Mouse (Mus musculus) adrenal gland, adult 8-10 months (tissue): Measurements from ENCODE around the gene Dbr1. TPM values are rescaled to one million over a fixed set of nuclear protein-coding genes. Genes with fewer than 3 reads are reported as not detected.
"Not testable (repeated sequence)": the region's sequence is repeated elsewhere in the genome, so short reads cannot be mapped to it uniquely, and the experiment has no call there.

ENCODE experiments used
- DNase-seq: peaks from one replicate; pipeline ENCODE4 v3.0.0; 2022
- total RNA-seq, 4 experiments: library from RNA; stranded (reverse); gene quantifications; 2 replicates each; pipeline ENCODE4 v1.2.4; 2022

The Dbr1 gene
- total RNA-seq: 10 to 100 TPM; 13.4 to 17.3 (median 16.5) TPM

GRCm38 (mm10) chr9:99575677-99576480 lies at the start of gene Dbr1:
Gene Dbr1 (plus strand): TSS chr9:99575799.
- DNase-seq: peak; percentile 89

- no peak for DNase-seq
These were observed 43.7 kb upstream of the Dbr1 start for GRCm38 (mm10) chr9:99531865-99532264.

- no peak for DNase-seq
These were observed 29.3 kb upstream of the Dbr1 start for GRCm38 (mm10) chr9:99546259-99546658.

- no peak for DNase-seq
These were observed 23.5 kb upstream of the Dbr1 start for GRCm38 (mm10) chr9:99552068-99552467.

GRCm38 (mm10) chr9:99553049-99553448 lies 22.6 kb upstream of the Dbr1 start:
- peak; percentile 11 for DNase-seq

GRCm38 (mm10) chr9:99554052-99554451 lies 21.5 kb upstream of the Dbr1 start:
- no peak for DNase-seq

GRCm38 (mm10) chr9:99555253-99555652 lies 20.3 kb upstream of the Dbr1 start:
- DNase-seq: no peak

GRCm38 (mm10) chr9:99557580-99558300 lies 17.9 kb upstream of the Dbr1 start:
- no peak for DNase-seq

GRCm38 (mm10) chr9:99558824-99559556 lies 16.6 kb upstream of the Dbr1 start:
- DNase-seq: no peak

GRCm38 (mm10) chr9:99559557-99559904 lies 16.1 kb upstream of the Dbr1 start:
- DNase-seq: no peak

- no peak for DNase-seq
These were observed 15.2 kb upstream of the Dbr1 start for GRCm38 (mm10) chr9:99560389-99560788.

GRCm38 (mm10) chr9:99563714-99564113 lies 11.9 kb upstream of the Dbr1 start:
- peak; percentile 69 for DNase-seq

GRCm38 (mm10) chr9:99568023-99568346 lies 7.6 kb upstream of the Dbr1 start:
- no peak for DNase-seq

- DNase-seq: peak; percentile 89
These were observed 7.1 kb upstream of the Dbr1 start, which contains the start of gene Armc8 for GRCm38 (mm10) chr9:99568347-99569070. Gene Armc8 (minus strand): TSS chr9:99568899.

- DNase-seq: no peak
These were observed 6.6 kb upstream of the Dbr1 start for GRCm38 (mm10) chr9:99569071-99569397.

- DNase-seq: no peak
These were observed 5.1 kb downstream of the Dbr1 start for GRCm38 (mm10) chr9:99580655-99581054.

GRCm38 (mm10) chr9:99587505-99588202 lies 12.1 kb downstream of the Dbr1 start:
- peak; percentile 23 for DNase-seq

GRCm38 (mm10) chr9:99591144-99591543 lies 15.5 kb downstream of the Dbr1 start:
- no peak for DNase-seq

- DNase-seq: not testable (repeated sequence)
These were observed 23.5 kb downstream of the Dbr1 start for GRCm38 (mm10) chr9:99599127-99599526.

- DNase-seq: no peak
These were observed 28.0 kb downstream of the Dbr1 start for GRCm38 (mm10) chr9:99603566-99603965.

GRCm38 (mm10) chr9:99612202-99612601 lies 36.6 kb downstream of the Dbr1 start, which contains the start of gene A4gnt:
Gene A4gnt (plus strand): TSS chr9:99612502.
- no peak for DNase-seq

GRCm38 (mm10) chr9:99619688-99620087 lies 44.1 kb downstream of the Dbr1 start:
- DNase-seq: no peak
